Mouse (Mus musculus): ENCODE measurements around the gene Gorab.

GRCm38 (mm10) chr1:163344931-163345330, 58.5 kb downstream of the Gorab start:
- no peak for TF ChIP-seq POLR2A (IDR thresholded peaks at IDR 0.05; ENCODE audit: borderline replicate concordance, low read depth, low read length)
- TF ChIP-seq CTCF (IDR thresholded peaks at IDR 0.05; ENCODE audit: low read depth, low read length) = no peak
